Mouse (Mus musculus): ENCODE data around the gene Daam2. TPM values are rescaled to one million over a fixed set of nuclear protein-coding genes. Genes with fewer than 3 reads are reported as not detected.

The Daam2 gene
- polyA plus RNA-seq, 1 experiment: not detected

GRCm38 (mm10) chr17:49509431-49509830 is 54.7 kb downstream of the Daam2 start:
- no peak overlapping the region for H3K4me3 ChIP-seq (replicated peaks)
- no peaks in the 10 kb centered on the region for H3K9me3 ChIP-seq (ENCODE audit: control insufficient read depth, low read length)
- no peaks in the 10 kb centered on the region for H3K4me1 ChIP-seq (ENCODE audit: control insufficient read depth)
- H3K36me3 ChIP-seq (ENCODE audit: control insufficient read depth): no peaks in the 10 kb centered on the region
- H3K27me3 ChIP-seq (ENCODE audit: control insufficient read depth): no peaks in the 10 kb centered on the region
- TF ChIP-seq GATA1 (IDR thresholded peaks at IDR 0.05; ENCODE audit: low read length) (no peak), TAL1 (IDR thresholded peaks at IDR 0.05; ENCODE audit: low read length) (no peak)

GRCm38 (mm10) chr17:49503246-49503900 is 60.8 kb downstream of the Daam2 start:
- Histone ChIP-seq H3K36me3 (ENCODE audit: control insufficient read depth) (no peaks in the 10 kb centered on the region), H3K4me3 (replicated peaks) (no peak overlapping the region), H3K9me3 (ENCODE audit: control insufficient read depth, low read length) (no peaks in the 10 kb centered on the region), H3K4me1 (ENCODE audit: control insufficient read depth) (no peaks in the 10 kb centered on the region), H3K27me3 (ENCODE audit: control insufficient read depth) (no peaks in the 10 kb centered on the region)
- TF ChIP-seq GATA1 (IDR thresholded peaks at IDR 0.05; ENCODE audit: low read length) (no peak), TAL1 (IDR thresholded peaks at IDR 0.05; ENCODE audit: low read length) (no peak)

DNA sequence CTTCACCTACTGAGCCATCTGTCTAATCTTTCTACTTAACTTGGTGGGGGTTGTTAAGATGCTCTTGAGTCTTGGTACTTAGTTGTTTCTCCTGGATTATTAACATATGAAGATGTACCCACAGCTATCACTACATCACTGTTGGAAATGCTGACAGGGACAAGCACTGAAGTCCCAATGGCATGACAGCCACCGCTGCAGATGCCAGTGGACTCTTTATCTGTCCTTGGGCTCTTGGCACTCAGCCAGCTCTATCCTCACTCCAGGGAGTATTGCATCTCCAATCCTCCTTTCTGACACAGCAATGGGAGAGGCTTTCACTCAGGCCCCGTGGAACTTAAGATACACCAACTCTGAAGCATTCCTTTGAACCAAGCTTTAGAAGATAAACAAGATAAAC is 63.9 kb downstream of the Daam2 start:
- H3K36me3 ChIP-seq (ENCODE audit: control insufficient read depth): no peaks in the 10 kb centered on the region
- no peaks in the 10 kb centered on the region for H3K9me3 ChIP-seq (ENCODE audit: control insufficient read depth, low read length)
- H3K27me3 ChIP-seq (ENCODE audit: control insufficient read depth): no peaks in the 10 kb centered on the region
- TF ChIP-seq GATA1 (IDR thresholded peaks at IDR 0.05; ENCODE audit: low read length): no peak
- no peak for TF ChIP-seq TAL1 (IDR thresholded peaks at IDR 0.05; ENCODE audit: low read length)
- no peaks in the 10 kb centered on the region for H3K4me1 ChIP-seq (ENCODE audit: control insufficient read depth)
- H3K4me3 ChIP-seq (replicated peaks): no peak overlapping the region

- TF ChIP-seq GATA1 (IDR thresholded peaks at IDR 0.05; ENCODE audit: low read length) (no peak), TAL1 (IDR thresholded peaks at IDR 0.05; ENCODE audit: low read length) (no peak)
- no peak overlapping the region for H3K4me3 ChIP-seq (replicated peaks)
- no peaks in the 10 kb centered on the region for H3K4me1 ChIP-seq (ENCODE audit: control insufficient read depth)
- H3K27me3 ChIP-seq (ENCODE audit: control insufficient read depth): no peaks in the 10 kb centered on the region
- H3K36me3 ChIP-seq (ENCODE audit: control insufficient read depth): no peaks in the 10 kb centered on the region
- H3K9me3 ChIP-seq (ENCODE audit: control insufficient read depth, low read length): no peaks in the 10 kb centered on the region
These were observed 64.5 kb downstream of the Daam2 start for GRCm38 (mm10) chr17:49499635-49500034.

DNA sequence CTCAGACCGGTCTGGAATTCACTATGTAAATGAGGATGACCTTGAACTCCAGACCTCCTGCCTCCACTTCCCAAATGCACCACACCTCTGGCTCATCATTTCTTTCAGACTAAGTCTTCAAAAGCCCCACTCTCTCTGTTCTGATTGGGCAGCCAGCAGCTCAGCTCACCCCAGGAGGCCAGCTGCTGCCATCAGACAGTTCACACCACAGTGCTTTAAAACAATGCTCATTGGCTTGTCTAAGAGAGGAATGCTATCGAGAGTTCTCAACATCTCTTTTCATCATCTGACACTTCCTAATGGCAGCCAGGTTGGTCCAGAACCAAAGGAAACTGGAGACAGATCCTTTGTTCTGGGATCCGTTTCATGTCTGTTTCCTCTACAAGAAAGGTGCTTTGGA is 66.0 kb downstream of the Daam2 start:
- Histone ChIP-seq H3K9me3 (ENCODE audit: control insufficient read depth, low read length) (peaks cover 2% of the 10 kb centered on the region; the same call in 1 of the 2 replicates), H3K27me3 (ENCODE audit: control insufficient read depth) (no peaks in the 10 kb centered on the region), H3K36me3 (ENCODE audit: control insufficient read depth) (no peaks in the 10 kb centered on the region), H3K4me3 (replicated peaks) (no peak overlapping the region), H3K4me1 (ENCODE audit: control insufficient read depth) (no peaks in the 10 kb centered on the region)
- TF ChIP-seq GATA1 (IDR thresholded peaks at IDR 0.05; ENCODE audit: low read length): no peak
- no peak for TF ChIP-seq TAL1 (IDR thresholded peaks at IDR 0.05; ENCODE audit: low read length)

- no peaks in the 10 kb centered on the region for H3K27me3 ChIP-seq (ENCODE audit: control insufficient read depth)
- no peaks in the 10 kb centered on the region for H3K36me3 ChIP-seq (ENCODE audit: control insufficient read depth)
- no peak overlapping the region for H3K4me3 ChIP-seq (replicated peaks)
- no peaks in the 10 kb centered on the region for H3K4me1 ChIP-seq (ENCODE audit: control insufficient read depth)
- peaks cover 2% of the 10 kb centered on the region; the same call in 1 of the 2 replicates for H3K9me3 ChIP-seq (ENCODE audit: control insufficient read depth, low read length)
- TF ChIP-seq TAL1 (IDR thresholded peaks at IDR 0.05; ENCODE audit: low read length): no peak
- TF ChIP-seq GATA1 (IDR thresholded peaks at IDR 0.05; ENCODE audit: low read length): no peak
These were observed 70.9 kb downstream of the Daam2 start for GRCm38 (mm10) chr17:49493276-49493675.

DNA sequence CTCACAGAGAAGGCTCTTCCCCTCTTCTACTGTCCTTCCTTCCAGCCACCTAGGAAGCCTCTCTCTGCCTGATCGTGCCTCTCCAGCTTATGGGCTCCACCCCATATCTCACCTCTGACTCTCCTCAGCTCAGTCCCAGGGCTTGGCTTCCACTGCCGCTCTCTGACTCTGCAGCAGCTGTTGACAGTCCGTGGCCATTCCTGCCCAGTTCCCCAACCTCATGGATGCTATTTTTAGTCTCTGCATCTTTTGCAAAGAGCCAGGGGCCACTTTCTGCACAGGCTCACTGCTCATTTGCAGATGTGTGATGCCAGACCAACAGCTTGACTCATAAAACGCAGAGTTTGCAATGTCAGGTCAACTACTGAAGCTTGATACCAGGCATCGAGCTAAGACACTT is 75.0 kb downstream of the Daam2 start:
- Histone ChIP-seq H3K27me3 (ENCODE audit: control insufficient read depth) (no peaks in the 10 kb centered on the region), H3K4me3 (replicated peaks) (no peak overlapping the region), H3K36me3 (ENCODE audit: control insufficient read depth) (no peaks in the 10 kb centered on the region), H3K9me3 (ENCODE audit: control insufficient read depth, low read length) (peaks cover 2% of the 10 kb centered on the region; the same call in 1 of the 2 replicates), H3K4me1 (ENCODE audit: control insufficient read depth) (no peaks in the 10 kb centered on the region)
- TF ChIP-seq TAL1 (IDR thresholded peaks at IDR 0.05; ENCODE audit: low read length): no peak
- no peak for TF ChIP-seq GATA1 (IDR thresholded peaks at IDR 0.05; ENCODE audit: low read length)

GRCm38 (mm10) chr17:49484435-49484834 is 79.7 kb downstream of the Daam2 start:
- H3K36me3 ChIP-seq (ENCODE audit: control insufficient read depth): no peaks in the 10 kb centered on the region
- no peak for TF ChIP-seq TAL1 (IDR thresholded peaks at IDR 0.05; ENCODE audit: low read length)
- TF ChIP-seq GATA1 (IDR thresholded peaks at IDR 0.05; ENCODE audit: low read length): no peak

GRCm38 (mm10) chr17:49481876-49482275 is 82.3 kb downstream of the Daam2 start:
- H3K9me3 ChIP-seq (ENCODE audit: control insufficient read depth, low read length): no peaks in the 10 kb centered on the region
- no peaks in the 10 kb centered on the region for H3K27me3 ChIP-seq (ENCODE audit: control insufficient read depth)
- no peak for TF ChIP-seq GATA1 (IDR thresholded peaks at IDR 0.05; ENCODE audit: low read length)
- TF ChIP-seq TAL1 (IDR thresholded peaks at IDR 0.05; ENCODE audit: low read length): no peak
- H3K36me3 ChIP-seq (ENCODE audit: control insufficient read depth): no peaks in the 10 kb centered on the region
- H3K4me1 ChIP-seq (ENCODE audit: control insufficient read depth): no peaks in the 10 kb centered on the region
- no peak overlapping the region for H3K4me3 ChIP-seq (replicated peaks)

More at GRCm38 (mm10) chr17:49484435-49484834, 79.7 kb downstream of the Daam2 start:
- Histone ChIP-seq H3K4me1 (ENCODE audit: control insufficient read depth) (no peaks in the 10 kb centered on the region), H3K4me3 (replicated peaks) (no peak overlapping the region), H3K9me3 (ENCODE audit: control insufficient read depth, low read length) (no peaks in the 10 kb centered on the region), H3K27me3 (ENCODE audit: control insufficient read depth) (no peaks in the 10 kb centered on the region)

DNA sequence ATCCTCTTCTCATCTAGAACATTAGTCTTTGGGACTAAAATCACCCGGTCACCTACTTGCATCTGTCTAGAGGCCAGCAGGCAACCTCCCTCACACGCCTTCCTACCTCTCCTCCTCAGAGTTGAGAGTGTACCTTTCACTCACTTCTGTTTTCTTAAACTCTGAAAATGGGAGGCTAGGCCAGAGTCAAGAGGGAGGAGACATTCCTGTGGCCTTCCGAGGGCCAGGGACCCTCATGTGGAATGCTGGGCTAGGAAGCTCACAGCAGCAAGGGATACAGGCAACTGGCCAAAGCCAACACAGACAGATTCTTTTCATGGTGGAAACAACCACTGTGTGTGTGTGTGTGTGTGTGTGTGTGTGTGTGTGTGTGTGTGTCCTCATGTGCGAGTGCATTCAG is 86.8 kb downstream of the Daam2 start:
- H3K4me1 ChIP-seq (ENCODE audit: control insufficient read depth): no peaks in the 10 kb centered on the region
- H3K4me3 ChIP-seq (replicated peaks): no peak overlapping the region
- no peaks in the 10 kb centered on the region for H3K36me3 ChIP-seq (ENCODE audit: control insufficient read depth)
- no peaks in the 10 kb centered on the region for H3K9me3 ChIP-seq (ENCODE audit: control insufficient read depth, low read length)
- no peaks in the 10 kb centered on the region for H3K27me3 ChIP-seq (ENCODE audit: control insufficient read depth)
- TF ChIP-seq TAL1 (IDR thresholded peaks at IDR 0.05; ENCODE audit: low read length): no peak
- TF ChIP-seq GATA1 (IDR thresholded peaks at IDR 0.05; ENCODE audit: low read length): no peak
